Mouse (Mus musculus): Measurements from ENCODE around the gene Ccdc158.

DNA sequence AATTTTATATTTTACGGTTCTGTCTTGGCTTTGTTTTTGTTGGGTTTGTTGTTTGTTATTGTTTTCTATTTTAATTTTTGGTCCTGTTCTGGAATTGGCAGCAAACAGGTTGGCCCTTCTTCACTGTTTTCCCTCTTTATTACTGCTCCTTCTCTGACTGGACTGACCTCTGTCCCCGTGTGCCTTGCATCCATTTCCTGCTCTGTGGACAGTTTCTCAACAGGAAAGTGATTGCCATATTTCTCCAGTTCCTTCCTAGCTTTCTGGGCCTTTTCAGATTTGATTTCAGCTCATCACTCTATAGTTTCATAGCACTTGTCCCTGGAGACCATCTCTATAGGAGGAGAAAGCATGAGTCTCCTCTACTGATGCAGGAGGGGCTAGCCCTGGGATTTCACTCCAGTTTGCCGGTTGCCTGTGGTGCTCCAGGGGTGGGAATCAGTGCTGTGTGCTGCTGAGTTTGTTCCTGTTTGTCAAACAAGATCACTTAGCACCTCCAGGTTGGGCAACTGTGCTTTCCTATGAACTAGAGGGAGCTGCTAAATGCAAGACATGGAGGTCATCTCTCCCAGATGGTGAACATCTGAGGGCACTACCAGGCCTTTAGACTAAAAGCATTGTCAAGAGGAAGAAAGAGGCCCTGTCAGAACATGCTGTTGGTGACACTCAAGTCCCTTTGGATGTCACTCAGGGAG is 42.7 kb upstream of the Ccdc158 start:
- TF ChIP-seq CTCF (conservative IDR thresholded peaks at IDR 0.05; ENCODE audit: low read length), result no peak
- TF ChIP-seq NANOG (IDR thresholded peaks at IDR 0.05; ENCODE audit: borderline replicate concordance, low read length), result no peak
- no peak for TF ChIP-seq POU5F1 (IDR thresholded peaks at IDR 0.05; ENCODE audit: borderline replicate concordance, low read length)
